Mouse (Mus musculus) liver, embryonic 15.5 days (tissue): ENCODE data around the gene C87436. TPM values are rescaled to one million over a fixed set of nuclear protein-coding genes. Genes with fewer than 3 reads are reported as not detected.

ENCODE experiments used
- ATAC-seq: fragments of 200-750 bp; cut with Nextera tagmentation; 2 replicates; pipeline ENCODE4 v1.8.0; 2017; ENCODE audit warnings: moderate number of reproducible peaks, mild to moderate bottlenecking, moderate library complexity; ENCODE audit not compliant: insufficient read depth
- H3K27ac ChIP-seq: fragments of 300-500 bp; sonication (generic); replicated peaks from 2 replicates; pipeline ENCODE4 v1.5.1; 2015; ENCODE audit warnings: mild to moderate bottlenecking, inconsistent platforms
- H3K27me3 ChIP-seq: fragments of 300-500 bp; sonication (generic); 2 replicates; pipeline ENCODE4 v1.6.1; 2015; ENCODE audit warnings: mild to moderate bottlenecking, inconsistent platforms
- H3K36me3 ChIP-seq: fragments of 300-500 bp; sonication (generic); replicated peaks from 2 replicates; pipeline ENCODE4 v1.6.1; 2015; ENCODE audit warnings: moderate library complexity, mild to moderate bottlenecking, inconsistent platforms
- H3K4me1 ChIP-seq: fragments of 300-500 bp; sonication (generic); replicated peaks from 2 replicates; pipeline ENCODE4 v1.6.1; 2015; ENCODE audit warnings: inconsistent platforms
- H3K4me2 ChIP-seq: fragments of 300-500 bp; sonication (generic); 2 replicates; pipeline ENCODE4 v1.6.1; 2015; ENCODE audit warnings: moderate library complexity, mild to moderate bottlenecking, inconsistent platforms
- H3K4me3 ChIP-seq: fragments of 300-500 bp; sonication (generic); replicated peaks from 2 replicates; pipeline ENCODE4 v1.5.1; 2015; ENCODE audit warnings: mild to moderate bottlenecking, inconsistent platforms
- H3K9ac ChIP-seq: fragments of 300-500 bp; sonication (generic); 2 replicates; pipeline ENCODE4 v1.6.1; 2015; ENCODE audit warnings: moderate library complexity, mild to moderate bottlenecking, inconsistent platforms
- H3K9me3 ChIP-seq: fragments of 300-500 bp; sonication (generic); replicated peaks from 2 replicates; pipeline ENCODE4 v1.6.1; 2016; ENCODE audit warnings: inconsistent platforms
- WGBS: fragments of 180-500 bp; shearing (Covaris S2); methylation state at CpG from one replicate; pipeline ENCODE4 v1.1.7; 2015; ENCODE audit warnings: mixed read lengths; ENCODE audit not compliant: insufficient replicate concordance; 5-methylcytosine and 5-hydroxymethylcytosine counted together
- polyA plus RNA-seq: library from polyadenylated mRNA; unstranded; fragments of >200 nt; fragmentation: Nextera tagmentation; extraction: Ambion mirVana; gene quantifications from 2 replicates; pipeline ENCODE4 v1.2.1, GENCODE M21; 2015

Gene C87436
- polyA plus RNA-seq, 1 experiment from 2014 or later = 11.1 TPM

- Histone ChIP-seq H3K4me2 (peak overlapping the region; percentile 86), H3K4me1 (peaks cover 32% of the 10 kb centered on the region), H3K27me3 (no peaks in the 10 kb centered on the region), H3K4me3 (peak overlapping the region; percentile 61), H3K36me3 (peaks cover 22% of the 10 kb centered on the region), H3K9me3 (no peaks in the 10 kb centered on the region), H3K9ac (peak overlapping the region; percentile 68), H3K27ac (peak overlapping the region; percentile 79)
- WGBS = under 1% methylated on average over 56 of the region's 56 CpGs
- peak; percentile 91 for ATAC-seq
Observed at GRCm38 (mm10) chr6:86472100-86472955, 34.2 kb downstream of the C87436 start.

- Histone ChIP-seq H3K27me3 (no peaks in the 10 kb centered on the region), H3K36me3 (peaks cover 15% of the 10 kb centered on the region), H3K4me3 (peak overlapping the region; percentile 61), H3K9ac (peak overlapping the region; percentile 68), H3K9me3 (no peaks in the 10 kb centered on the region), H3K4me1 (peaks cover 32% of the 10 kb centered on the region), H3K27ac (peak overlapping the region; percentile 79), H3K4me2 (peak overlapping the region; percentile 86)
- 57% methylated on average over 7 of the region's 7 CpGs for WGBS
- ATAC-seq = no peak
Observed at GRCm38 (mm10) chr6:86473077-86473476, 34.9 kb downstream of the C87436 start.

- H3K9ac ChIP-seq = no peak overlapping the region
- peaks cover 41% of the 10 kb centered on the region for H3K4me1 ChIP-seq
- ATAC-seq = no peak
- peaks cover 12% of the 10 kb centered on the region for H3K36me3 ChIP-seq
- no peak overlapping the region for H3K27ac ChIP-seq
- no peaks in the 10 kb centered on the region for H3K27me3 ChIP-seq
- H3K4me2 ChIP-seq = no peak overlapping the region
- no peak overlapping the region for H3K4me3 ChIP-seq
- no peaks in the 10 kb centered on the region for H3K9me3 ChIP-seq
- WGBS = 86% methylated on average over 5 of the region's 5 CpGs
Observed at GRCm38 (mm10) chr6:86474072-86474471, 35.9 kb downstream of the C87436 start.

GRCm38 (mm10) chr6:86474646-86475181 is 36.5 kb downstream of the C87436 start:
- no peak for ATAC-seq
- no peak overlapping the region for H3K4me3 ChIP-seq
- peaks cover 6% of the 10 kb centered on the region for H3K36me3 ChIP-seq
- H3K27ac ChIP-seq = no peak overlapping the region
- H3K4me2 ChIP-seq = no peak overlapping the region
- no peak overlapping the region for H3K9ac ChIP-seq
- H3K27me3 ChIP-seq = no peaks in the 10 kb centered on the region
- no peaks in the 10 kb centered on the region for H3K9me3 ChIP-seq
- H3K4me1 ChIP-seq = peaks cover 41% of the 10 kb centered on the region

GRCm38 (mm10) chr6:86475462-86476167 is 37.4 kb downstream of the C87436 start:
- no peak for ATAC-seq
- Histone ChIP-seq H3K4me2 (no peak overlapping the region), H3K4me1 (peaks cover 48% of the 10 kb centered on the region), H3K36me3 (no peaks in the 10 kb centered on the region), H3K27me3 (no peaks in the 10 kb centered on the region), H3K9me3 (no peaks in the 10 kb centered on the region), H3K4me3 (no peak overlapping the region), H3K9ac (no peak overlapping the region), H3K27ac (0 out of 2 replicates have a peak overlapping the region, but pooled peaks have one; percentile 15)
- 64% methylated on average over 9 of the region's 9 CpGs for WGBS

- Histone ChIP-seq H3K9ac (no peak overlapping the region), H3K4me1 (peaks cover 48% of the 10 kb centered on the region), H3K27ac (no peak overlapping the region), H3K9me3 (no peaks in the 10 kb centered on the region), H3K4me3 (no peak overlapping the region), H3K4me2 (no peak overlapping the region), H3K27me3 (no peaks in the 10 kb centered on the region), H3K36me3 (no peaks in the 10 kb centered on the region)
- no peak for ATAC-seq
- 64% methylated on average over 5 of the region's 5 CpGs for WGBS
Observed at GRCm38 (mm10) chr6:86476931-86477330, 38.8 kb downstream of the C87436 start.

GRCm38 (mm10) chr6:86479311-86479710 is 41.1 kb downstream of the C87436 start:
- H3K4me2 ChIP-seq = no peak overlapping the region
- H3K36me3 ChIP-seq = no peaks in the 10 kb centered on the region
- H3K9me3 ChIP-seq = no peaks in the 10 kb centered on the region
- 58% methylated on average over 3 of the region's 3 CpGs for WGBS
- no peaks in the 10 kb centered on the region for H3K27me3 ChIP-seq
- no peak overlapping the region for H3K9ac ChIP-seq
- ATAC-seq = 0 out of 2 replicates have a peak, but pooled peaks have one; percentile 20
- no peak overlapping the region for H3K27ac ChIP-seq
- H3K4me1 ChIP-seq = peaks cover 30% of the 10 kb centered on the region
- no peak overlapping the region for H3K4me3 ChIP-seq

GRCm38 (mm10) chr6:86479816-86480188 is 41.6 kb downstream of the C87436 start:
- H3K27me3 ChIP-seq = no peaks in the 10 kb centered on the region
- peak overlapping the region; percentile 42; the same call in 1 of the 2 replicates for H3K4me2 ChIP-seq
- no peak for ATAC-seq
- H3K4me1 ChIP-seq = peaks cover 30% of the 10 kb centered on the region
- H3K4me3 ChIP-seq = no peak overlapping the region
- H3K27ac ChIP-seq = 0 out of 2 replicates have a peak overlapping the region, but pooled peaks have one; percentile 35
- no peaks in the 10 kb centered on the region for H3K36me3 ChIP-seq
- H3K9me3 ChIP-seq = no peaks in the 10 kb centered on the region
- H3K9ac ChIP-seq = no peak overlapping the region

GRCm38 (mm10) chr6:86480189-86480831 is 42.1 kb downstream of the C87436 start:
- Histone ChIP-seq H3K9me3 (no peaks in the 10 kb centered on the region), H3K4me1 (peaks cover 30% of the 10 kb centered on the region), H3K9ac (no peak overlapping the region), H3K27ac (peak overlapping the region; percentile 35; the same call in 1 of the 2 replicates), H3K4me2 (peak overlapping the region; percentile 42), H3K27me3 (no peaks in the 10 kb centered on the region), H3K36me3 (no peaks in the 10 kb centered on the region), H3K4me3 (peak overlapping the region; percentile 6; the same call in 1 of the 2 replicates)
- ATAC-seq = no peak
- WGBS = 23% methylated on average over 9 of the region's 9 CpGs

- H3K27me3 ChIP-seq = no peaks in the 10 kb centered on the region
- no peak overlapping the region for H3K9ac ChIP-seq
- no peak overlapping the region for H3K4me3 ChIP-seq
- peaks cover 33% of the 10 kb centered on the region for H3K4me1 ChIP-seq
- ATAC-seq = no peak
- 71% methylated on average over 5 of the region's 5 CpGs for WGBS
- H3K36me3 ChIP-seq = no peaks in the 10 kb centered on the region
- H3K4me2 ChIP-seq = no peak overlapping the region
- H3K27ac ChIP-seq = no peak overlapping the region
- H3K9me3 ChIP-seq = no peaks in the 10 kb centered on the region
Observed at GRCm38 (mm10) chr6:86481871-86482270, 43.7 kb downstream of the C87436 start.
